Mouse (Mus musculus) liver, embryonic 13.5 days (tissue): ENCODE data around the gene 4931414P19Rik. TPM values are rescaled to one million over a fixed set of nuclear protein-coding genes. Genes with fewer than 3 reads are reported as not detected.

Source experiments
- ATAC-seq: fragments of 200-750 bp; cut with Nextera tagmentation; 2 replicates; pipeline ENCODE4 v1.8.0; 2017; ENCODE audit warnings: low read depth, mild to moderate bottlenecking, moderate number of reproducible peaks, moderate library complexity
- DNase-seq: peaks from one replicate; pipeline ENCODE4 v3.0.0; 2022
- H3K27ac ChIP-seq: fragments of 300-500 bp; sonication (generic); 2 replicates; pipeline ENCODE4 v1.5.1; 2015; ENCODE audit warnings: moderate library complexity, mild to moderate bottlenecking, inconsistent platforms
- H3K27me3 ChIP-seq: fragments of 300-500 bp; sonication (generic); 2 replicates; pipeline ENCODE4 v1.6.1; 2015; ENCODE audit warnings: mild to moderate bottlenecking, inconsistent platforms
- H3K36me3 ChIP-seq: fragments of 300-500 bp; sonication (generic); 2 replicates; pipeline ENCODE4 v1.6.1; 2015; ENCODE audit warnings: mild to moderate bottlenecking, inconsistent platforms
- H3K4me1 ChIP-seq: fragments of 300-500 bp; sonication (generic); replicated peaks from 2 replicates; pipeline ENCODE4 v1.6.1; 2015; ENCODE audit warnings: inconsistent platforms
- H3K4me2 ChIP-seq: fragments of 300-500 bp; sonication (generic); 2 replicates; pipeline ENCODE4 v1.6.1; 2015; ENCODE audit warnings: inconsistent platforms, mild to moderate bottlenecking, moderate library complexity
- H3K4me3 ChIP-seq: fragments of 300-500 bp; sonication (generic); replicated peaks from 2 replicates; pipeline ENCODE4 v1.5.1; 2015; ENCODE audit warnings: mild to moderate bottlenecking, inconsistent platforms
- H3K9ac ChIP-seq: fragments of 300-500 bp; sonication (generic); 2 replicates; pipeline ENCODE4 v1.6.1; 2015; ENCODE audit warnings: mild to moderate bottlenecking, inconsistent platforms
- H3K9me3 ChIP-seq: fragments of 300-500 bp; sonication (generic); replicated peaks from 2 replicates; pipeline ENCODE4 v1.6.1; 2016; ENCODE audit warnings: inconsistent platforms
- WGBS: fragments of 180-500 bp; shearing (Covaris S2); methylation state at CpG from one replicate; pipeline ENCODE4 v1.1.7; 2015; ENCODE audit not compliant: insufficient replicate concordance; 5-methylcytosine and 5-hydroxymethylcytosine counted together
- polyA plus RNA-seq: library from polyadenylated mRNA; unstranded; fragments of >200 nt; fragmentation: Nextera tagmentation; extraction: Ambion mirVana; gene quantifications from 2 replicates; pipeline ENCODE4 v1.2.1, GENCODE M21; 2015

Gene 4931414P19Rik
- polyA plus RNA-seq, 1 experiment from 2014 or later = 2.7 TPM

DNA sequence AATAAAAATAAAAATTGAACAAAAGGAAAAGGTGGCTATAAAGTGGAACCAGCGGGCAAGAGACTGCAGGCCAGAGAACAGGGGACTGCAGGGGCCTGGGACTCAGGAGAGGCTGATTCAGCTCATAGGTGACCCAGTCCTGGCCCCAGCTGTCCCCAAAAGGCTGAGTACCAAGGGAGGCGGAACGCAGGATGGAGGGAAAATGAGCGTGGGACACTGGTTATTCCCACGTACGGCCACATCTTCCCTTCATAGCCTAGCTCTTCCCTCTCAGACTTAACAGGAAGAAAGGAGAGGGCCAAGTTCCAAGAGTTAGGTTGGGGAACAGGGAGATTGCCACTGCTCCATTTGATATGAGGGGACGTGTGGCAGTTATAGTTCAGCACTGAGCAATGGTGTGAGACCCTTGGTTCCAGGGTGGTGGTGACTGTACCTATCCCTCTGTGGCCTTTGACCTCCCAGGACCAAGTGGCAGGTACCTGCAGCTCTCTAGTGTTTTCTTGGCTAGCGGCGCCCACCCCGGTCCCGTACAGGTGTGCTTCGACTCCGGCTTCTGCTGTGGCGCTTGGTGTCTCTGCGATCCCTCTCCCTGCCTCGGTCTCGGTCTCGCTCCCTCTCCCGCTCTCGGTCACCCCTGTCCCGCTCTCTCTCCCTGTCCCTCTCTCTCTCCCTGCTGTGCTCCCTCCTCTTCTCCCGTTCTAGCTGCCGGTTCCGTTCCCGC, 36.6 kb upstream of the 4931414P19Rik start:
- Histone ChIP-seq H3K9ac (no peak overlapping the region), H3K27ac (no peak overlapping the region), H3K27me3 (peaks cover 20% of the 10 kb centered on the region), H3K4me3 (no peak overlapping the region), H3K9me3 (no peaks in the 10 kb centered on the region), H3K4me1 (peaks cover 11% of the 10 kb centered on the region), H3K36me3 (peaks cover 54% of the 10 kb centered on the region), H3K4me2 (no peak overlapping the region)
- WGBS = 92% methylated on average over 25 of the region's 25 CpGs
- no peak for ATAC-seq
- DNase-seq = no peak

DNA sequence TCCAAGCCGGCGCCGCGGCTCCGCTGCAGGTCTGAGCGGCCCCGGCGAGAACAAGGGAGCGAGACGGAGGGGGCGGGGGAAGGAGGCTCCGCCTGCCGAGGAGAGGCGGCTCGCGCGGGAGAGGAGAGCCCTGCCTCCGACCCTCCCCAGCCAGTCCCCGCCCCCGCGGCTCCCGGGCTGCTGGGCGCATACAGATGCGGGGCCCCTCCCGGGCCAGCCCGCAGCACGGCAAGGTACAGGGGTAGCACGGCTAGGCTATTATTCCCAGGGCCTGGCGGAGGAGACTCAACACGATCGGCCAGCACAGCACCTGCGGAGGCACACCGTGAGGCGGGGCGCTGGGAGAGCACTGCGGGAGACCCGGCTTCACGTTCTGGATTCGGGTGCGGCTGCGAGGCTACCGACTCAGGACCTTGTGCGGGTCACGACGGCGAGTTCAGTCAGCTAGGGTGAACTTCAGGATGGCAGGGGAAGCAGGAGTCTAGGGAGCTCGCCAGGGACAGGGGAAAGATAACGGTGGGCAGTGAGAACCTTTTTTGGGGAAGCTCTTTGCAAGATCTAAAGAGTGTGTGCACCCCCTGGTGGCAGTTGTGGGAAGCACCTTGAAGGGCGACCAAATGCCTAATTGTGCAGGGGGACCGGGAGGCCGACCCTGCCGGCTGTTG, 35.6 kb upstream of the 4931414P19Rik start, which contains the start of gene Cdh24:
Cdh24 (minus strand) TSS at position 60 of the 665 bp plus-strand sequence.
- 1% methylated on average over 48 of the region's 52 CpGs for WGBS
- Histone ChIP-seq H3K27me3 (peaks cover 20% of the 10 kb centered on the region), H3K4me1 (peaks cover 11% of the 10 kb centered on the region), H3K9ac (peak within 1 kb of the TSS; percentile 78), H3K4me2 (peak within 1 kb of the TSS; percentile 100), H3K36me3 (peaks cover 45% of the 10 kb centered on the region), H3K27ac (peak within 1 kb of the TSS; percentile 66), H3K9me3 (no peaks in the 10 kb centered on the region), H3K4me3 (peak within 1 kb of the TSS; percentile 71)
- ATAC-seq (peak; percentile 95), DNase-seq (peak; percentile 80)

DNA sequence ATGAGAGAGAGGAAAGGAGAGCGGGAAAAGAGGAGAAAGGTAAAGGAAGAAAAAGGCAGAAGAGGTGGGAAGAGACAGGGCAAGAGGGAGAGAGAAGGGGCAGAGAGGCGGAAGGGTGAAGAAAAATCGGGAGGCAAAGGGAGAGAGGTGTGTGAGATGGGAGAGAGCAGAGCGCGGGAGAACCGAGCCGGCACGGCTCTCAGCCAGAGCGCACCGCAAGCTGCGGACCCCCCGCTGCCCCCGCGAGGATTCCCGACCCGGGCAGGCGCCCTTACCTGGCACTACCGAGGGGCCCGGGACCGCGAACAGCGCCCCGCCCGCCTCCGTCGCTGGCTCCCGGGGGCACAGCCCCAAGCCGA, 35.1 kb upstream of the 4931414P19Rik start, which contains the start of gene Gm17606:
Gm17606 (plus strand) TSS at position 7 of the 359 bp plus-strand sequence.
- Histone ChIP-seq H3K27ac (peak within 1 kb of the TSS; percentile 66), H3K4me3 (peak within 1 kb of the TSS; percentile 71), H3K36me3 (peaks cover 40% of the 10 kb centered on the region), H3K9me3 (no peaks in the 10 kb centered on the region), H3K4me2 (peak within 1 kb of the TSS; percentile 100), H3K4me1 (peaks cover 11% of the 10 kb centered on the region), H3K9ac (peak within 1 kb of the TSS; percentile 78), H3K27me3 (peaks cover 20% of the 10 kb centered on the region)
- no peak for DNase-seq
- ATAC-seq = no peak
- 1% methylated on average over 28 of the region's 28 CpGs for WGBS

DNA sequence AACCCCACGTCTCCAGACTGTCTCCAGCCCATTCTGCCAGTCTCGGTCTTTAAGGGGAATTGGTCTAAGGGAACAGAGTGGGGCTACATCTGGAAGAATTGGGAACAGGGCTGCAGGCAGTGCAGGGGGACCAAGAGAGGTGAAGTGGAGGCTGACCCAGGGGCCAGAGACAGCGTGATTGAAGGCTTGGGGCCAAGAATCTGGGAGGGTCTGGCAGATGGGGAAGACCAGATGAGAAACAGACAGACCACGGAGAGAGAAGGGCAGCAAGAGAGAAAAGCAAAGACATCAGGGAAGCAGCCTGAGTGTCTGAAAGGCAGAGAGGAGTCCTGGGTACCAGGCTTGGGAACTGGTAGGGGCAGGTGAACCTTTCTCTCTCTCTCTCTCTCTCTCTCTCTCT, 34.3 kb upstream of the 4931414P19Rik start:
- Histone ChIP-seq H3K4me2 (peak overlapping the region; percentile 100; the same call in 1 of the 2 replicates), H3K4me3 (no peak overlapping the region)

DNA sequence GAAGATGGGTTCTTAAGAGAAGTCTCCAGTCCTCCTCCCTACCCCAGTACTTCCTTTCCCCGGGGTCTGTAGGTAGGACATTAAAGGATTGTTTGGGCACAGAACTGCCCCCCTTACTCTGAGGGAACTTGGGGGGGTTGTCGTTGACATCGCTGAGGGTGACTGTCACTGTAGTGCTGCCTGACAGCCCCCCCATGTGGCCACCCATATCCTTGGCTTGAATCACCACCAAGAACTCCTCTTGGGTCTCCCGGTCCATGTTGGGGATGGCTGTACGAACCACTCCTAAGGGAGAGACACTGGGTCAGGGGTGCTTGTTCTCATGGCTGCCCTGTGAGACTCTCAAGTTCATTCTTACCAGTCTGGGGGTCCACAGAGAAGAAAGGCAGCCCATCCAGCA, 32.4 kb upstream of the 4931414P19Rik start:
- no peak overlapping the region for H3K4me3 ChIP-seq
- 63% methylated on average over 5 of the region's 5 CpGs for WGBS
- no peaks in the 10 kb centered on the region for H3K9me3 ChIP-seq
- peaks cover 17% of the 10 kb centered on the region for H3K36me3 ChIP-seq
- H3K9ac ChIP-seq = no peak overlapping the region
- no peak for ATAC-seq
- no peak overlapping the region for H3K27ac ChIP-seq
- DNase-seq = no peak
- H3K27me3 ChIP-seq = peaks cover 20% of the 10 kb centered on the region
- no peak overlapping the region for H3K4me2 ChIP-seq
- H3K4me1 ChIP-seq = peaks cover 11% of the 10 kb centered on the region

More for the DNA sequence above, 34.3 kb upstream of the 4931414P19Rik start:
- Histone ChIP-seq H3K27me3 (peaks cover 20% of the 10 kb centered on the region), H3K9ac (peak overlapping the region; percentile 17; the same call in 1 of the 2 replicates), H3K27ac (no peak overlapping the region), H3K9me3 (no peaks in the 10 kb centered on the region), H3K4me1 (peaks cover 11% of the 10 kb centered on the region), H3K36me3 (peaks cover 31% of the 10 kb centered on the region)
- DNase-seq (no peak), ATAC-seq (no peak)
- WGBS = 41% methylated on average over 4 of the region's 4 CpGs

DNA sequence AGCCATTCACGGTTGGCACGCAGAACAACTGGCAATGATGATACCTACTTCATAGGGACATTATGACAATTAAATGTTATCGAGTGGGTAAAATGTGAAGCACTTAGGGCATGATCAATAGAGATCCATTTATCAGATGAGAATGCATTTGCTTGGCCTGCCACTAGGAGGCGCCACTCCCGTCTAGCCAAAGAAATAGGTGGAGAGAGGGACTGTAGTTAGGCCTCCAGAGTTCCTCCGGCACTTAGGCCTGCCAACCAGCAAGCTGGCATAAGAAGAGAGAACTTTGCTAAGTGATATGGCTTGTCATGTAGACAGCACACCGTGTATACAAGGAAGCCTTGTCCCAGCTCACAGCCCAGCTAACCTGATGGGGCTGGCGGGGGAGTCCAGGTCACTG, 31.2 kb upstream of the 4931414P19Rik start:
- H3K27me3 ChIP-seq = peaks cover 20% of the 10 kb centered on the region
- WGBS = 40% methylated on average over 8 of the region's 8 CpGs

DNA sequence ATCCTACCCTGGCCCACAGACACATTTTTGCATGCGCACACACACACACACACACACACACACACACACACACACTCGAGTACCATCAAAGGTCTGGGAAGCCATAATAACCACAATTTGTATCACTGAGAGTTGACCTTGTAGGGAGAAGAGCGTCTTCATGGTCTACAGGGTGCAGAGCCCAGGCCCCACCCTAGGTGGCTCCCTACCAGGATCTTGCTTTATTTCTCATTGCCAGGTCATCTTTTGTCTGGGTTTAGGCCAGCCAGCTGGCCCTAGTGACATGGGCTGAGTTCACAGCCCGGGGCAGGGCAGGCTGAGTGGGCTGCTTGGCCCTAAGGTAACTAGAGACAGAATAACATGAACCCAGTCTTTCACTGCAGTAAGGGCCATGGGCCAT, 28.4 kb upstream of the 4931414P19Rik start:
- H3K4me1 ChIP-seq = no peaks in the 10 kb centered on the region; the same call in 1 of the 2 replicates
- no peak overlapping the region for H3K9ac ChIP-seq
- H3K27me3 ChIP-seq = peaks cover 6% of the 10 kb centered on the region
- no peak for ATAC-seq
- no peak for DNase-seq
- H3K4me3 ChIP-seq = no peak overlapping the region
- H3K9me3 ChIP-seq = no peaks in the 10 kb centered on the region
- no peak overlapping the region for H3K27ac ChIP-seq
- H3K4me2 ChIP-seq = no peak overlapping the region
- WGBS = 62% methylated on average over 4 of the region's 4 CpGs
- H3K36me3 ChIP-seq = peaks cover 17% of the 10 kb centered on the region

More for the DNA sequence above, 31.2 kb upstream of the 4931414P19Rik start:
- no peak for ATAC-seq
- peaks cover 15% of the 10 kb centered on the region for H3K36me3 ChIP-seq
- no peak overlapping the region for H3K4me2 ChIP-seq
- H3K27ac ChIP-seq = no peak overlapping the region
- no peak for DNase-seq
- H3K9ac ChIP-seq = no peak overlapping the region
- H3K4me1 ChIP-seq = peaks cover 11% of the 10 kb centered on the region
- no peaks in the 10 kb centered on the region for H3K9me3 ChIP-seq
- H3K4me3 ChIP-seq = no peak overlapping the region

DNA sequence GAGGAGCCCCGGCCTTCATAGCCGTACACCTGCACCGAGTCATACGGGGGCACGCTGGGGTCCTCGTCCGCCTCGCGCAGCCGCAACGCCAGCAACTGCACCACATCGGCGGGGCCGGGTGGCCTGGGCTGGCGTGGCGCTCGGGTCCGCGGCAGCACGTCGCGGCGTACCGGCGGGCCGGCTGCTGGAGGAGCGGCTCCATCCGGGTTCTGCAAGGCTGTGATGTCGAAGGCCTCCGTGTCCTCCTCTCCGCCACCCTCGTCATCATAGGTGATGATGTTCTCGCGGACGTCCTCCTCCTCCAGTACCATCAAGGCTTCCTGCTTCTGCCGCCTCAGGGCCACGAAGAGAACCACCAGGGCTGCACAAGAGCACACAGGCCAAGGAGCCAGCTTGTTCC, 26.5 kb upstream of the 4931414P19Rik start:
- Histone ChIP-seq H3K27me3 (peaks cover 7% of the 10 kb centered on the region; the same call in 1 of the 2 replicates), H3K9me3 (no peaks in the 10 kb centered on the region), H3K9ac (no peak overlapping the region), H3K4me1 (no peaks in the 10 kb centered on the region; the same call in 1 of the 2 replicates), H3K36me3 (peaks cover 17% of the 10 kb centered on the region), H3K4me2 (no peak overlapping the region), H3K27ac (no peak overlapping the region), H3K4me3 (no peak overlapping the region)
- 93% methylated on average over 37 of the region's 37 CpGs for WGBS
- DNase-seq (no peak), ATAC-seq (no peak)

DNA sequence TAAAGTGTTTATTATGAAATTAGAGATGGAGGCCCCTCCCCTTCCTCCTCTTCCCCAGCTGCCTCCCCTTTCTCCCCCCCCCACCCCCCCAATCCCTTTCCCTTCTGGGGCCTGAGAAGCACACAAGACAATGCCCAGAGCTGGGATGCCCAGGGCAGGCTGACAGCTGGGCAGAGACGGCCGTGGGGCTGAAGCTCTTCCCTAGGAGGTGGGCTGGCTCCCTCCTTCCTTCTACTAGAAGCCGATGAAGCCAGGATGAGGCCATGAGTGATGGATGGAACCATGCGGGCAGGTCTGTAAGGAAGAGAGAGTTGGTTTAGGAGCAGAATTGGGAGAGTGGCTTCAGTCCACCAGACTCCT, 25.4 kb upstream of the 4931414P19Rik start:
- Histone ChIP-seq H3K4me1 (no peaks in the 10 kb centered on the region; the same call in 1 of the 2 replicates), H3K4me3 (no peak overlapping the region), H3K9ac (no peak overlapping the region), H3K4me2 (no peak overlapping the region), H3K9me3 (no peaks in the 10 kb centered on the region), H3K27me3 (peaks cover 13% of the 10 kb centered on the region), H3K36me3 (peaks cover 17% of the 10 kb centered on the region), H3K27ac (no peak overlapping the region)
- ATAC-seq (no peak), DNase-seq (no peak)
- WGBS = 76% methylated on average over 4 of the region's 4 CpGs

DNA sequence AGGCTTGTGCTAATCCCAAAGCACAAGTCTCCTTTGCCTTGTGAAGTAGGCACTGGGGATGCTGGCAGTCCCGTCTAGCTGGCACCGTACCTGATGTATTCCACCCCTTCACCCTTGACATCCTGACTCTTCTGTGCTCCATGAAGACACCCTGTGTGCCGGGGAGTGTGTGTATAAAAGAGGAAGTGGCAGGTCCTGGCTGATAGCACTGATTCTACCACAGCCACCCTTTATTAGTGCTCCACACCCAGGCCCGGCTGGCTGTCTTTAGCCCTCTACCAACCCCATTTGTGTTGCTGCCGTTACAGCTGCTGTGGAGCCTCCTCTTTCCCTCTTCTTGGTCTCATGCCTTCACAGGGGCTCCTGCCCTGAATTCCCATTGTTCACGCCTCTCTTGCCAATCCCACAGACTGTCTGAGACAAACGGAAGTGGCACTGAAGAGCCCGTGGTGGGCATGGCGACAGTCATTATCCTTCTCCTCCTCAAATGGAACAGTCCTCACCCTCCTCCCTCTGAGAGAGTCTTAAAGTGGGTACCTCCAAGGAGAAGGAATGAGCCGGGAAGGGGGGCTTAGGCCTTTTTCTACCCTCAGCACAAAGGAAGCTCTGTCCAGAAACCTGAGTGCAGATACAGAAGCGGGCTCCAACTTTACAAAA, 24.9 kb upstream of the 4931414P19Rik start:
- H3K4me3 ChIP-seq = no peak overlapping the region
- peaks cover 17% of the 10 kb centered on the region for H3K27me3 ChIP-seq
- H3K4me1 ChIP-seq = no peaks in the 10 kb centered on the region; the same call in 1 of the 2 replicates
- WGBS = 53% methylated on average over 11 of the region's 11 CpGs
- peaks cover 17% of the 10 kb centered on the region for H3K36me3 ChIP-seq
- H3K4me2 ChIP-seq = no peak overlapping the region
- no peaks in the 10 kb centered on the region for H3K9me3 ChIP-seq
- DNase-seq (no peak), ATAC-seq (no peak)
- H3K9ac ChIP-seq = no peak overlapping the region
- H3K27ac ChIP-seq = no peak overlapping the region

DNA sequence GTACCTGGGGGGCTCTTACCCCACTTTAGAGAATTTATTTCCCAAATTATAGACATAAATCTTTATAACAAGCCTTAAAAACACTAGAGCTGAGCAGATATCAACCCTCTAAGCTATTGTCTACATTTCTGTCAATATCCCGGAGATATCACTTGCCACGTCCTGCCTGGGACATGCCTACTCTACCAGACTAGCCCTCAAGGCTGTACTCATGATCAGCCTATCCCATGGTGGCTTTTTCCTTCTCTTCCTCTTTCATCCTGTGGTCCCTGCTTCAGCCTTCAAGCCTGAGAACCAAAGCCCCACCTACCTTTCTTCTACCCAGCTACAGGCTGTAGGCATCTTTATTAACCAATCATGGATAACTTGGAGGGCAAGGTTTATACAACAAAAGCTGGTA, 24.0 kb upstream of the 4931414P19Rik start:
- 75% methylated on average over 2 of the region's 2 CpGs for WGBS
- DNase-seq = no peak
- no peaks in the 10 kb centered on the region for H3K9me3 ChIP-seq
- peaks cover 17% of the 10 kb centered on the region for H3K36me3 ChIP-seq
- ATAC-seq = no peak
- no peaks in the 10 kb centered on the region; the same call in 1 of the 2 replicates for H3K4me1 ChIP-seq
- H3K27ac ChIP-seq = no peak overlapping the region
- no peak overlapping the region for H3K9ac ChIP-seq
- no peak overlapping the region for H3K4me2 ChIP-seq
- H3K4me3 ChIP-seq = no peak overlapping the region
- peaks cover 26% of the 10 kb centered on the region for H3K27me3 ChIP-seq
